Mouse (Mus musculus): ENCODE measurements around the gene Arl3.

Gene Arl3

GRCm38 (mm10) chr19:46572951-46573937 is at the start of gene Arl3, which contains the start of gene Sfxn2:
Gene Arl3, minus strand, starts transcription at chr19:46573198.
Gene Sfxn2, plus strand, starts transcription at chr19:46573365.
- peak; percentile 94 for DNase-seq

DNA sequence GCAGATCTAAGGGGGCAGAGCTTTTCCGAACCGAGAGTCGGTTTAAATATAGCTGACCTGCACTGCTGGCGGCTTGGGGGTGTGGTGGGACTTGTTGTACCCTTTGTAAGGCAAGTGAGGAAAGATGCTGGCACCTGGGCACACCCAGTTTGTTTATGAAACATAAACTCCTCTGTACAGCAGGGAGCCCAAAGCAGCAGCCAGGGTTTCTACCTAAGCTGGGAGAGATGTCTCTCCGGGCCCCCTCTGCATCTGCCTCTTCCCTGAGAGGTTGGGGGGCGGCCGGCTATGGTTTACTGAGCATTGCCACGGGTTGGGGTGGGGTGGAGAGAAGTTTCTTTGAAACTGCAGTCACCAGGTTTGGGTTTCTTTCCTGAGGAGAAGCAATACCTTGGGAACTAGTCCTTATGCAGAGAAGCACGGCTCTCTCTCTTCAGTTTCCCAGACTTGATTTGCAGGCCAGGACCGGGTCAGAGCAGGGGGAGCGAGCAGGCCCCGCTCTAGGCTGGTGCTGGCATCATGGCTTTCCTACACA is 49.7 kb upstream of the Arl3 start:
- DNase-seq = no peak

DNA sequence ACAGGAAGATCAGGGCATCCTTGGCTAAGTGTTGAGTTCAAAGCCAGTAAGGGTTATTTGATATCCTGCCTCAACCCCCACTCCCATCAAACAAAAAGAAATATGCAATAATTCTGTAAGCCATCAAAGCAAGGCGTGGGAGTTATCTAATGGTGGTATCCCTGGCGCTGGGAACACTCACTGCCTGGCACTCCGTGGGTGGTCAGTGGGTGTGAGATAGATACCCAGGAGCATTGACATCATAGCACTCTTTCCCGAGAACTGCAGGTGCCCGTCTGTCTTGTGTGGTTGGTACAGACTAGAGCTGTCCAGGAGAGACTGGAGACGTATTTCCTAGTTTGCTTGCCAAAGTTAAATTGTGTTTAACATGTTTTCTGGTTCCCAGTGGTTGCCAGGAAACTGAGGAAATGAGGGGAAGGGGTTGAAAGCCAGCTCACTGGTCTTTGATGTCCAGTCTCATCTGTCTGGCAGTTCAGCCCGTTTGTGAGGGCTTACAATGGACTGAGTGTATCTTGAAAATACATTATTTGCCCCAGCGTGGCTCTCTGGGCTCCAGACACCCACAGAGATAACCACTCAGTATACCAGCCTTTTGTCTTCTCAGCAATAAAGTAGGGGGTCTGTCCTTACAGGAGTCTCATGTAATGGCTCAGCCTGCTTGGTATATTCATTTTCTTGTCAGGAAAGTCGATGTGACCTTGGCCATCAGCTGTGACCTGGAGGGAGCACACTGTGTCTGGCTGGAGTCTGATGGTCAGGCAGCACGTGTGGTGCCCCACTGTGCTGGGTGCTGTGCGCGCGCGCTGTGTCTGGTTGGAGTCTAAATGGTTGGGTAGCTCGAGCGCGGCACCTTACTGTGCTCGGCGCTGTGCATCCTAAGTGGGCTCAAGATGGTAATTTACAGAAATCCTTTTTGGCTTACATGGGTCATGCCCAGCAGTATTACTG is 48.5 kb upstream of the Arl3 start:
- DNase-seq = no peak

DNA sequence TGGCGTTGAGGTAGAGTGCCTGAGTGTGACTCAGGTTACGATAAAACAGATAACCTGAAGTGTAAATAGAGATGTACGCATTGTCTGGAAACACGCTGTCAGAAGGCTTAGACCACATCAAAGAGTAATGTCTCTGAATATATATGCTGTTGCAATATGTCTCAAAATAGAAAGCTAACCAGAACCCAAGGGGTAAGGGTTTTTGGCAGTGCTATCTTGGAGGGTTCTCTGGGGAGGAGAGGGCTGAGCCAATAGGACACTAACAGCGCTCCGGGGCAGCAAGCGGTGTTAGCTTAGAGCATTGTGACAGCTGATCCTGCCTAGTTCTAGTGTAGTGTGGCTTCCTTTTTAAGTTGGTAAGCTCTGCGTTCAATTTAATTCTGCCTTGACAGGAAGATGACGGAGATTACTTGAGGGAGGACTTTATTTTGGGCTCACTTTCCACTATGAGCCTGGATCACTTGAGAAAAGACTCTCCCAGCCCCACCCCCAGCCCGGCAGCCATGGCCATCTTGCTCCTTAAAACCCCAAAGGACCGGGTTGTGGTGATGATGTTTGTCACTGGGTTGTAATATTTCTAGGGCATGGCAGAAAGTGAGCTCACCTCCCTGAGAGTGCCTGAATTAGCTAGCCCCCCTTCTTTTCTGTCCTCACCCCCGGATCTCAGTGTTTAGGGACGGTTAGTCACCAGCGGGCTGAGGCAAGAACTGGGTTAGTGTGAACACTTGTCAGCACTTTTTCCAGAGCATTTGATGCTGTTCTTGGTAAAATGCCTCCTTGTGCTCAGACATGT is 47.2 kb upstream of the Arl3 start:
- peak; percentile 48 for DNase-seq

GRCm38 (mm10) chr19:46619518-46619917 is 46.5 kb upstream of the Arl3 start:
- DNase-seq = no peak

DNA sequence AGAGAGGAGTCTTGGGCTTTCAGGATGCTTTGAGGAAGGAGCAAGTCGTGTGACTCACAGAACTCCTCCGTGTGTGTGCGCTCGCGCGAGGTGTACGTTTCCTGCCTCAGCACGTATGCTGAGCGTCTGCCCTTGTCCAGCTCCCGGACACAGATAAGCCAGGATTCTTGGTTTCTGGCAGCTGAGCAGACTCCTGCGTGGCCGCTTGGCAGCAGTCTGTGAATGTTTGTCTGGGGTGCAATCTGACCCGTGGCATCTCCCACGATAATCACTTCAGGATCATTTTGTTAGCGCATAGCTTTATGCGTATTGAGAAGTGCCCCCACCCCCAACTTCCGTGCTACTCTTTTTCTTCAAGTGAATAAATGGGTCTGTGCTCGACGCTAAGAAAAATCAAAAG is 46.0 kb upstream of the Arl3 start:
- DNase-seq = no peak

- no peak for DNase-seq
Observed at GRCm38 (mm10) chr19:46618322-46618721, 45.3 kb upstream of the Arl3 start.

- DNase-seq = no peak
Observed at GRCm38 (mm10) chr19:46617361-46617760, 44.4 kb upstream of the Arl3 start.

GRCm38 (mm10) chr19:46616378-46616777 is 43.4 kb upstream of the Arl3 start:
- no peak for DNase-seq

DNA sequence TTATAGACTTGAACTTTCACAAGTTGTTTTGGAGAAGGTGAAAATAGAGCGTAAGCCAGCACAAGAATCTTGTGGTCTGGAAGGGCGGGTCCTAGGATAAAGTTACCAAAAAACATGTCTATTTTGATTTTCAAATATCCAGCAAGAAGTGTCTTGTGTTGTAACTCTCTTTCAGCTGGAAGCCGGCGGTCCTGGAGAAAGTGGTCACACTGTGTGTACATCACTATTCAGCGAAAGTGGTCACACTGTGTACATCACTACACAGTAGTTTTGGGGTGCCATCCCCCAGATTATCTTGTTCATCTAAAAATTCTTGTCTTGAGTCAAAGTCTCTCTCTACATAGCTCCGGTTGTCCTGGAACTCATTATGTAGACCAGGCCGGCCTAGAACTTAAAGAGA is 35.2 kb upstream of the Arl3 start:
- no peak for DNase-seq

DNA sequence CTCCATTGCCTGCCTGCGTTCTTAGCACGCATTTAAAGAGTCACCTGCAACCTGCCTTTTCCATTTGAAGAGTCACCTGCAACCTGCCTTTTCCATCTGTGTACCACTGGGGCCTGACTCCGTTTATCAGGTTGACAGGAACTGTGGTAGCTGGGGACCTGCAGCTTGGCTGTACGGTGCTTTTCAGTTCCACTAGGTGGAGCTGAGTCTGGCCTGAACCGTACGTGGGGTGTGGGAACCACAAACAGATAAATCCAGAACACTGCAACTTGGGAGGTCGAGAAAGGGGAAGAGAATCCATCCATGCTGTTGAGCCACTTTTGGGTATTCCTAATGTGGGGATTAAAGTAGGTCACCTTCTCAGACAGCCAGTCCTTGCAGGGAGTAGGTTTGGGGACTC is 34.4 kb upstream of the Arl3 start:
- peak; percentile 16 for DNase-seq

- no peak for DNase-seq
Observed at GRCm38 (mm10) chr19:46606718-46607117, 33.7 kb upstream of the Arl3 start.

GRCm38 (mm10) chr19:46602406-46602805 is 29.4 kb upstream of the Arl3 start:
- no peak for DNase-seq

DNA sequence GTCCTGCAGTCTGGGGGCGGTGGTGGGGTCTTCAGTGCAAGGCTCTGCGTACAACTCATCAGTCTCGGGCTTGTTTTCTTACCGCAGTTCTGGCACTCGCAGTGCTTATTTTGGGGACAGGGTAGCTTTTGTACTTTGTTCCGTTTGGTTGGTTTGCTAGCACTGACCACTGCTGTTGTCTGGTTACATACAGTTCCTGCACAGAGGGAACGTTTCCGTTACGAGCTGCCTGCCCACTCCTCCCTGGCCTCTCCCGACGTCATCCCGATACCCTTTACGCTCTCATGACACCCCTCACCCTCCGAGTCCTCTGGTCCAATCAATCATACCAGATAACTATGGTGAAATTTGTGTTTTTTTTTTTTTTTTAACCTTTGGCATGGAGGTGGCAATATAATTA is 28.5 kb upstream of the Arl3 start:
- DNase-seq = no peak

GRCm38 (mm10) chr19:46600371-46600770 is 27.4 kb upstream of the Arl3 start:
- DNase-seq = no peak

DNA sequence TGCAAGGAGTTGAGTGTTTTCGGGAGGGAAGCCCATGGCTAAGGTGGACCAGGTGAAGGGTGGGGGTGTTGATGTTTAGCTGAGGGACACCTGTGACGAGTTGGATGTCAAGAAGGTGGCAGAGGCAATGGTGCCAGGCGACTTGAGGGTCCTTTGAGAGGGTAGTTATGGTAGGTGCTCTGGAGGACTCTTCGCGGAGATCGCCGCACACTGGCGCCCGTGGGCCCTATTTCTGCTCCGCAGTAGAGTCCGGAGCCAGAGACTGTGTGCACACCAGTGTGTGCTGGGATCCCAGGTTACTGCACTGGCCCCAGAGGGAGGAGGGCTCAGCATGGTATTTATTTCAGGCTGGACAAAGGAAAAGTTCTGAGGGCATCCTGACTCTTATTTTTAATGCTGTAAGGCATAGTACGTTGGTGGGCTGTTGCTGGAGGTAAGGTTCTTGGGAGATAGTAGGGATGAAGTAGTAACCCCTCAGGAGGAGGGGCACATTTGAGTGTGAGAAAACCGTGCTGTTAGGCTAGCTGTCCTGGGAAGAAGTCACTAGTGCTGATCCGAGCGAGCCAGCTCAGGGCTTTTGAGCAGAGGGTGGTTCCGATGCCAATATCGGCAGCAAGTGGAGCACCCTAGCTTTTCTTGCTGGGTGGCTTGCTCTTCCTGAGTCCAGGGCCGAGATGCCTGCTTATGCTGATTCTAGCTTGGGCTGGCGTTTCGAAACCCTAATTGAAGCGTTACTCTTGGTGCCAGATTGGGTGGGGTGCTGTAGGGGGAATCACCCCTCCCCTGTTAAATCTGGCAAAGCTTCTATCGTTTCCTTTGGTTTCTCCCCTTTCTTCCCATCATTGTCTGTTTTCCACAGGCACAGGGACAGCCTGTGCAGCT is 26.6 kb upstream of the Arl3 start:
- DNase-seq = peak; percentile 13

DNA sequence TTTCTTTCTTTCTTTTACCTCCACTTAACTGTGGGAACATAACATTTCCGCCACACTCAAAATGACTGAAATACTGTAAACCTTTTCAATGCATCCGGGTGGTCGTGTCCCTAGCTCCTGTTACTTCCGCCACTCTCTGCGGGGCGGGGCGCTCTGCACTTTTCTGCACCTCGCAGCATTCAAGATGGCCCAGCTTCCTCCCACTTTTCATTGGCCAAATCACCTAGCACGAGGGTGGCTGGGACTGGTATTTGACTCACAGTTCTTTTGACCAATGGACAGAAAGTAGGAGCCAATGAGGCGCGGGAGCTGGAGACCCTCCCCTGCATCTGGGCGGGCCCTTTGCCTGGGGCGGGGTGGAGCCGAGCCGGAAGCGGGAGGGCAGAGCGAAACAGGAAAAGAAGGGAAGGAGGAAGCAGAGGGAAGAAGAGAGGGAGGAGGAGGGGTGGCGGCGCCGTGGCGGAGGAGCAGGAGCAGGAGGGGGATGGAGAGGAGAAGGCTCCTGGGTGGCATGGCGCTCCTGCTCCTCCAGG is 25.8 kb upstream of the Arl3 start, which contains the start of gene Wbp1l:
Gene Wbp1l (plus strand): TSS at position 365 of the 533 bp plus-strand sequence.
- DNase-seq = peak; percentile 97

DNA sequence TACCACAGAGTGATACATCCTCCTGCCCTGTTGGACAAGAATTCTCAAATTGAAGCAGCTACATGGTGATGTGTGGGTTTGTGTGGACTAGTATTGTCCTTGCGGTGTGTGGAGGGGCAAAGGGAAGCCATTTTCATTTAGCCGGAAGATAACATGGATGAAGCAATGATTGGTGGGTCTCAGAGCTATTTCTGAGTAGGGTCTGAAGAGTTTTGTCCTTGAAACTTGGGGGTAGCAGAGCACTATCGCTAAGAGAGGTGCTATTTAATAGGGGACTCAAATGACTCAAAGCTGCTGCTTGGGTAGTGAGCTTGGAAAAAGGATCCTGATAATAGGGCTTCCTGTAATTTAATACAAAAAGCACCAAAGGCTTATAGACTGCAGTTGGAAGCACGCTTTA is 25.2 kb upstream of the Arl3 start:
- no peak for DNase-seq

DNA sequence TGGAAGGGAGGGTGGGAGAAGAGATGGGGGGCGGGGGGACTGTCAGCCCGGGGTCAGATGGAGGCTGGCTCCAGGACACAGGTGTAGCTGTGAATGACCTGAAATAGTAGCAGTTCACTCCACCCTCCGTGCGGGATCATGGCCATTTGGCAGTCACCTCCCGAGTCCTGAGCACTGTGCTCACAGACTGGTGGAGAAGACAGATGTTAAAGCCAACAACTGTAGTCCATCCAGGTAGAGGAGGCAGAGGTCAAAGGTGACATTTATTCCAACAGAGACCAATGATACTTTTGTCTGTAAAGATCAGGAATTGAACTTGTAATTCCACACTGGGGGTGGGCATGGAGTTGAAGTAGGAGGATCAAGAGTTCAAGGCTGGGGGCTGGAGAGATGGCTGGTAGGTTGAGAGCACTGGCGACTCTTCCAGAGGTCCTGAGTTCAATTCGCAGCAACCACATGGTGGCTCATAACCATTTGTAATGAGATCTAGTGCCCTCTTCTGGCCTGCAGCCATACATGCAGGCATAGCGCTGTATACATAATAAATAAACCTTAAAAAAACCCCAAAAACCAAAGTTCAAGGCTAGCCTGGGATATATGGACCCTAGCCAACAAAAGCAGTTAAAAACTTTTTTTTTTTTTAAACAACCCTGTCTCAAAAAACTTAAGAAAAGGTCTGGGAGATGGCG is 19.9 kb upstream of the Arl3 start:
- DNase-seq = no peak

- no peak for DNase-seq
Observed at GRCm38 (mm10) chr19:46591575-46591974, 18.6 kb upstream of the Arl3 start.

Data from right cerebral cortex, postnatal 25 days (tissue).